Mouse (Mus musculus) stomach, postnatal 0 days (tissue): ENCODE measurements around the gene Hells.

Source experiments
- CTCF ChIP-seq: IDR thresholded peaks from 2 replicates; pipeline ENCODE4 v1.5.1; 2016; ENCODE audit warnings: antibody characterized with exemption, low read depth, mild to moderate bottlenecking, moderate library complexity
- EP300 ChIP-seq: optimal IDR thresholded peaks from 2 replicates; pipeline ENCODE3; 2016; ENCODE audit warnings: antibody characterized with exemption

DNA sequence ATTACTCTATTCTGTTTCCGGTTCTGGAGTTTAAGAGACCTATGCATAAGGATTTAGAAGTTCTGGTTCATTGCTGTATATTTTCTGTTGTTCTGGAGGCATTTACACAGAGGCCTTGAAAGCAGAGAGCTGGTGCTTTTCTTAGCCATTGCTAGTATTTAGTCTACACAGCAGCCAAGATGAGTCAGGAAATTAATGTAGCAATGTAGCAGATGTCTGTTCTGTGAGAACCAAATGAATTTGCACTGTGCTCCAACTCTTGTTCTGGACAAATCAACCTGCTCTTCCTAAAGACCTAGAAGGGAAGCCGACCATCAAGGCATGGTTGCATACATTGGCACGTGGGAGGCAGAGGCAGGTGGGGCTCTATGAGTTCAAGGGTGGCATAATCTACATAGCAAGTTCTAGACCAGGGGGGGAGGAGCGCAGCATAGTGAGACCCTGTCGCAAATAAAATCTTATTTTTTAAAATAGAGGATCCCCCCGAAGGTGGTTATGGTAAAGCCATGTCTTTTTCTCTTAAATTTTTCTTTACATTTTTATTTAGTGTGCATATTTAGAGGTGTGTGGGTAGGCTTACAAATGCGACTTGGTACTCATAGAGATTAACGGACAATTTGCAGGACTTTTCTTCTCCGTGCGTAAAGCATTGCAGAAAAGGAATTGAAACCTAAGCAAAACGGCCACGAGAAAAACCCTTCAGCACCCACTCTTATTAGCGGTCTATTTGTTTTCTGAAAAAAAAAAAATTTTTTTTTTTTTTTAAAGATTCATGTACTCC, 1.1 kb upstream of the Hells start:
- TF ChIP-seq CTCF (no peak), EP300 (no peak)
